Mouse (Mus musculus) spleen, adult 2 months (tissue): ENCODE data around the gene Gmeb1.

Experiments used
- CTCF ChIP-seq: fragments of 200-500 bp; IDR thresholded peaks from 2 replicates; pipeline ENCODE4 v1.5.1; 2011; ENCODE audit warnings: mild to moderate bottlenecking, inconsistent platforms; ENCODE audit not compliant: insufficient read depth, insufficient read length, insufficient replicate concordance; ENCODE audit errors: extremely low read depth
- POLR2A ChIP-seq: fragments of 200-500 bp; IDR thresholded peaks from 2 replicates; pipeline ENCODE4 v1.6.1; 2011; ENCODE audit warnings: low read depth, low read length, inconsistent platforms

- TF ChIP-seq CTCF (no peak), POLR2A (no peak)
Measured at GRCm38 (mm10) chr4:132251596-132251995, 9.8 kb downstream of the Gmeb1 start.
